Mouse (Mus musculus): ENCODE results near the gene Selenbp1. TPM values are rescaled to one million over a fixed set of nuclear protein-coding genes. Genes with fewer than 3 reads are reported as not detected.

Gene Selenbp1
- polyA plus RNA-seq (2014; fragmentation: Illumina TruSeq; extraction: RNeasy Lipid Tissue Mini Kit (QIAGEN cat#74804); ENCODE audit: low read depth, low replicate concordance): 210 TPM

GRCm38 (mm10) chr3:94932809-94933564, at the start of gene Selenbp1:
TSS of gene Selenbp1 (plus strand) at chr3:94933056.

GRCm38 (mm10) chr3:94886316-94887224, 46.3 kb upstream of the Selenbp1 start, which contains the start of gene Psmb4:
TSS of gene Psmb4 (minus strand) at chr3:94886961.

GRCm38 (mm10) chr3:94953764-94954616, 21.1 kb downstream of the Selenbp1 start, which contains the start of gene Rfx5:
TSS of gene Rfx5 (plus strand) at chr3:94954075.

GRCm38 (mm10) chr3:94974528-94975422, 41.9 kb downstream of the Selenbp1 start, which contains the start of gene Pi4kb:
TSS of gene Pi4kb (plus strand) at chr3:94974731.

Other genes with a start within 250 kb of the Selenbp1 start
- gene Selenbp2, start 239.5 kb upstream of the Selenbp1 start, polyA plus RNA-seq (2014; fragmentation: Illumina TruSeq; extraction: RNeasy Lipid Tissue Mini Kit (QIAGEN cat#74804); ENCODE audit: low read depth, low replicate concordance): 3.5 TPM
- 0.42 TPM for gene Cgn, start 146.6 kb upstream of the Selenbp1 start, polyA plus RNA-seq (2014; fragmentation: Illumina TruSeq; extraction: RNeasy Lipid Tissue Mini Kit (QIAGEN cat#74804); ENCODE audit: low read depth, low replicate concordance)
- gene Pogz, start 95.5 kb upstream of the Selenbp1 start, polyA plus RNA-seq (2014; fragmentation: Illumina TruSeq; extraction: RNeasy Lipid Tissue Mini Kit (QIAGEN cat#74804); ENCODE audit: low read depth, low replicate concordance): 12.5 TPM
- 214 TPM for gene Psmb4, start 46.1 kb upstream of the Selenbp1 start, polyA plus RNA-seq (2014; fragmentation: Illumina TruSeq; extraction: RNeasy Lipid Tissue Mini Kit (QIAGEN cat#74804); ENCODE audit: low read depth, low replicate concordance)
- 4.9 TPM for gene Rfx5, start 21.0 kb downstream of the Selenbp1 start, polyA plus RNA-seq (2014; fragmentation: Illumina TruSeq; extraction: RNeasy Lipid Tissue Mini Kit (QIAGEN cat#74804); ENCODE audit: low read depth, low replicate concordance)
- 25.4 TPM for gene Pi4kb, start 41.7 kb downstream of the Selenbp1 start, polyA plus RNA-seq (2014; fragmentation: Illumina TruSeq; extraction: RNeasy Lipid Tissue Mini Kit (QIAGEN cat#74804); ENCODE audit: low read depth, low replicate concordance)
- 9.7 TPM for gene Zfp687, start 82.4 kb downstream of the Selenbp1 start, polyA plus RNA-seq (2014; fragmentation: Illumina TruSeq; extraction: RNeasy Lipid Tissue Mini Kit (QIAGEN cat#74804); ENCODE audit: low read depth, low replicate concordance)
- 157 TPM for gene Psmd4, start 109.6 kb downstream of the Selenbp1 start, polyA plus RNA-seq (2014; fragmentation: Illumina TruSeq; extraction: RNeasy Lipid Tissue Mini Kit (QIAGEN cat#74804); ENCODE audit: low read depth, low replicate concordance)
- gene Pip5k1a, start 173.9 kb downstream of the Selenbp1 start, polyA plus RNA-seq (2014; fragmentation: Illumina TruSeq; extraction: RNeasy Lipid Tissue Mini Kit (QIAGEN cat#74804); ENCODE audit: low read depth, low replicate concordance): 15.0 TPM
- 37.4 TPM for gene Vps72, start 178.0 kb downstream of the Selenbp1 start, polyA plus RNA-seq (2014; fragmentation: Illumina TruSeq; extraction: RNeasy Lipid Tissue Mini Kit (QIAGEN cat#74804); ENCODE audit: low read depth, low replicate concordance)
- gene Tmod4, start 191.4 kb downstream of the Selenbp1 start, polyA plus RNA-seq (2014; fragmentation: Illumina TruSeq; extraction: RNeasy Lipid Tissue Mini Kit (QIAGEN cat#74804); ENCODE audit: low read depth, low replicate concordance): 31.7 TPM
- gene Scnm1, start 201.0 kb downstream of the Selenbp1 start, polyA plus RNA-seq (2014; fragmentation: Illumina TruSeq; extraction: RNeasy Lipid Tissue Mini Kit (QIAGEN cat#74804); ENCODE audit: low read depth, low replicate concordance): 55.1 TPM
- gene Lysmd1, start 201.0 kb downstream of the Selenbp1 start, polyA plus RNA-seq (2014; fragmentation: Illumina TruSeq; extraction: RNeasy Lipid Tissue Mini Kit (QIAGEN cat#74804); ENCODE audit: low read depth, low replicate concordance): 8.4 TPM
- 2.9 TPM for gene Tnfaip8l2, start 209.3 kb downstream of the Selenbp1 start, polyA plus RNA-seq (2014; fragmentation: Illumina TruSeq; extraction: RNeasy Lipid Tissue Mini Kit (QIAGEN cat#74804); ENCODE audit: low read depth, low replicate concordance)
- gene Sema6c, start 227.4 kb downstream of the Selenbp1 start, polyA plus RNA-seq (2014; fragmentation: Illumina TruSeq; extraction: RNeasy Lipid Tissue Mini Kit (QIAGEN cat#74804); ENCODE audit: low read depth, low replicate concordance): 9.7 TPM